Mouse (Mus musculus) heart, adult 2 months (tissue): ENCODE results near the gene Ntf5.
A peak's percentile ranks its signal among the peaks of the same experiment; 100 is the strongest.

Experiments used
- EP300 ChIP-seq: fragments of 200-500 bp; IDR thresholded peaks from 2 replicates; pipeline ENCODE4 v1.6.1; 2011; ENCODE audit warnings: low read depth, low read length, control low read depth; ENCODE audit not compliant: insufficient read depth
- POLR2A ChIP-seq: fragments of 200-500 bp; IDR thresholded peaks from 2 replicates; pipeline ENCODE4 v1.6.1; 2011; ENCODE audit warnings: mild to moderate bottlenecking, low read depth, low read length, control low read depth; ENCODE audit not compliant: insufficient read depth

GRCm38 (mm10) chr7:45406157-45407156 is 7.0 kb upstream of the Ntf5 start:
- TF ChIP-seq EP300 (no peak), POLR2A (peak; percentile 8; the same call in 1 of the 2 replicates)
